Mouse (Mus musculus) thymus, postnatal 4 days (tissue): ENCODE measurements at regions not wholly inside any gene's neighbourhood (a gene's known extent, or its start where the extent isn't known, plus 50 kb on each side); places are given as distances from the start of the nearest gene placed in this dataset.
A peak's percentile ranks its signal among the peaks of the same experiment; 100 is the strongest.

Experiments
- DNase-seq: peaks from one replicate; pipeline ENCODE4 v3.0.0; 2021

DNA sequence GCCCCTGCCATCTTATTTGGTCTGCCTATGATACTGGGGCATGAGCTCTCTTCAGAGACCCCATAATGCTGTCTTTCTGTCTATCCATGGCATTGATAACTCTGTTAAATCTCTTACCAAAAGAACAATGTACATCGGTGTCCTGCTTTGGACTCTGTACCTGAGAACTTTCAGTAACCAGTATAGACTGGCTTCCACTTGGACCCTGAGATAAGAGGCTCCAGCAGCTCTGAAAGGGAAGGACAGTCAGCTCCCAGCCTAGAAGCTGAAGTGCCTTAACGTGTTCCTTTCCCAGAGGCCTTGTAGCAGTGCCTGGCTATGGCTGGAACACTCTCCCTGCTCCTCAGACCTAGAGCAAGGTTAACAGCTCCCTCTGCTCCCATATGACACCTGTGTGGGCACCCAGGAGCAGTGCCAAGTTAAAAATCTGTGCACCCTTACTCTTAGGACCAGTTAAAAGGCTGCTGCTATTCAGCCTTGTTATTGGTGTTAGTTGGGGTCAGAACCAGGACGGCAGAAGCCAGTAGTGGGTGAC, 343.8 kb upstream of the Hs6st1 start:
- no peak for DNase-seq

- DNase-seq: peak; percentile 91
Observed at GRCm38 (mm10) chr1:35726596-35726995, 341.6 kb upstream of the Hs6st1 start.

- DNase-seq: no peak
Observed at GRCm38 (mm10) chr1:35727310-35727990, 340.8 kb upstream of the Hs6st1 start.

DNA sequence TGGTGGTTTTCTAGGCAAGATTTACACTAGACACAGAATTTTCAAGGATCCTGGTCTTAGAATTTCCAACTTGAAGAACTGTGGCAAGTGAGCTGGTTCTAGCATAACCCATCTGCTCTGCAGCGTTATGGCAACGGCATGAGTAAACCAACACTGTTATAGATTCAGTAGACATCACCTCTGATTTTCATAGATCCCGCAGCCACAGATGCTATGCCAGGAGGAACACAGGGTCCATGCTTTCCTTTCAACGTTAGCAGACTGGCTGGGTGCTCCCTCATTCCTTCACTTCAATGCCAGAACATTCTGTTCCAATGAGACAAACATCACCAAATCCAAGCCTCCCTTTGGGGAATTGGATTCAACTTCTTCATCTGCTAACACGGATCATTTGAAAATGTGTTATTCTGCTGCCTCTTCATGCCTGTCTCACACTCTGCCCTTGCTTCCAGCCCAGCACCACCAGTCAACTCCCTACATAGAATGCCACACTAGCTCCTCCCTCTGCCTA, 338.4 kb upstream of the Hs6st1 start:
- DNase-seq: no peak

DNA sequence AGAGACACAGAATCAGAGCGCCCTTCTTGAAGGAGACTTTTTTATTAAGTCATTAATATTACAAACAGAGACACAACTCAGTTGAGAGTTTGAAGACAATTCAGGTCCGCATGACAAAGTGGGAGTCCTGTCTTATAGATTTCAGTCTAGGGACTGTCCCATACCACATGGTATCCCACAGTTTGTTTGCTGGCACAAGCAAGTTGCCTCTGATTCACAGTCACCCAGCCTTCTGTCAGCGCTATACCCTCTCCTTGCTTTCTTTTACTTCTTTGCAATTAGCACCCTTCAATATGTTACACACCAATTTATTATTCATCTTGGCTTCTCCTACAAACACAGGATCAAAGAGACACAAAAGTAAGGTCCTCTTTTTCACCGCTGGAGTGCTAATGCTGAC, 337.9 kb upstream of the Hs6st1 start:
- DNase-seq: no peak

DNA sequence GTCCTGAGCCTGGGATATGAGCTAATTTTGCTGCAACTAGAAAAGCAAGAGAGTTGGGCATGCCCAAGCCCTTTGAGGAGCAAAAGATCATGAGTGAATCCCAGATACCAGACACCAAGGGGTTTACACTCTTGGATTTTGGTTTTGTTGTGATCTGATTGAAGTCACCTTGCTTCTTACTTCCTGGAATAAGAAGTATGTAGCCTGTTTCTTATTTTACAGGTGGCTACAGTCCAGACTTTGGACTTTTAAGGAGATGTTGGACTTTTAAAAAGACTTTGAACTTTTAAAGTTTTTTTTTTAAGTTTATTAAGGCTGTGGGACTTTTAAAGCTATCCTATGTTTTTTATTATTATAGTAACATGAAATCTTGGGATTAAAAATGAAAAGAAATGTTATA, 332.0 kb upstream of the Hs6st1 start:
- DNase-seq: no peak

GRCm38 (mm10) chr1:35749603-35750002, 318.6 kb upstream of the Hs6st1 start:
- no peak for DNase-seq

GRCm38 (mm10) chr1:35750092-35750521, 318.1 kb upstream of the Hs6st1 start:
- DNase-seq: no peak

- DNase-seq: no peak
Observed at GRCm38 (mm10) chr1:35752636-35753035, 315.6 kb upstream of the Hs6st1 start.

DNA sequence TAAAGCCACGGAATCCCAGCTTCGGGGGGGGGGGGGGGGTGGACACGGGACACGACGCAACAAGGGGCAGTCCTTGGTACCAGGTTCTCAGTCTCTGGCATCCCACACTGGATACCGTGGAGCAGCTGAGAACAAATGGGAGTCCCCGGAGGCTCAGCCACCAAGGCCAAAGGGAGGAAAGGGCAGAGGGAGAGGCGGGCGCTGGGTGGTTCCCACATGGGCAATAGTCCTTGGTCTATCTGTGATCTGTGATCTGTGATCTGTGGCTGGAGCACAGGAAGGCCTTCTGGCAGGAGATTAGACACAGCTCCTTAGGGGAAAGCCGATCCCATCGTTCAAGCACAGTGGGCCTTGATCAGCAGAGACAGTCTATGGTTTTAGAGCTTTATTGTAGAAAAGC, 314.0 kb upstream of the Hs6st1 start:
- DNase-seq: no peak

- DNase-seq: no peak
Observed at GRCm38 (mm10) chr1:35759010-35759409, 309.2 kb upstream of the Hs6st1 start.

GRCm38 (mm10) chr1:35759600-35759999, 308.6 kb upstream of the Hs6st1 start:
- no peak for DNase-seq

- no peak for DNase-seq
Observed at GRCm38 (mm10) chr1:35763051-35763450, 305.1 kb upstream of the Hs6st1 start.

GRCm38 (mm10) chr1:35763456-35763855, 304.7 kb upstream of the Hs6st1 start:
- DNase-seq: no peak

DNA sequence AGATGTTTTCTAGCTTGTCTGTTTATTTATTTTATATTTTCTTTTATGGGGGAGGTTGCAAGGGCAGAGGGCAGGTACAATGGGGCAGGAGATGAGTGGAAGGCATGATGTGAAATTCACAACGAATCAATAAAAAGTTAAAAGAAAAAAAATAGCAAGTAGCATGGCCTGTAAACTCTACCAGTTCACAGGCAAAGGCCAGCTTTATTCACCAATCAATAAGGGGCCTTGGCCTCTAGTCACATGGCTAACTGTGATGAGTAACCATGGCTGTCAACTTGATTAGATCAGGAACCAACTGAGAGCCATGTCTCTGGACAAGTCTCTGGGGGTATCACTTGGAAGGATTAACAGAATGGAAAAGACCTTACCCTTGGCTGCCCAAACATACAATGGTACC, 304.1 kb upstream of the Hs6st1 start:
- DNase-seq: no peak

DNA sequence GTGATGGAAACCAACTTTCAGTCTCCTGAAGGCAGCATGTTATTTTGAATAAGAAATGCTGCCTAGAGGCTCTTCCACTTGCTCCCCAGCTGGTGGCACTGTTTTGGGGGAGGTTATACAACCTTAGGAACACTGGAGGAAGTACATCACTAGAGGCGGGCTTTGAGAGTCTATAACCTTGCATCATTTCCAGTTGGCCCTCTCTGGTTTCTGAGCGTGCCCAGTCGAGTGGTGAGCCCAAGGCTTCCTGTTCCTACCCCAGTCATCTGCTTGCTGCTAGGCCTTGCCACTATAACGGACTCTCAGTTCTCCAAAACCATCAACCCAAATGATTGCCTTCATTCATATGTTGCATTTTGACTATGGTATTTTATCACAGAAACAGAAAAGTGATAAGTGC, 302.5 kb upstream of the Hs6st1 start:
- DNase-seq: peak; percentile 36

GRCm38 (mm10) chr1:35766271-35766670, 301.9 kb upstream of the Hs6st1 start:
- DNase-seq: no peak

- DNase-seq: no peak
Observed at GRCm38 (mm10) chr1:35772567-35772966, 295.6 kb upstream of the Hs6st1 start.

DNA sequence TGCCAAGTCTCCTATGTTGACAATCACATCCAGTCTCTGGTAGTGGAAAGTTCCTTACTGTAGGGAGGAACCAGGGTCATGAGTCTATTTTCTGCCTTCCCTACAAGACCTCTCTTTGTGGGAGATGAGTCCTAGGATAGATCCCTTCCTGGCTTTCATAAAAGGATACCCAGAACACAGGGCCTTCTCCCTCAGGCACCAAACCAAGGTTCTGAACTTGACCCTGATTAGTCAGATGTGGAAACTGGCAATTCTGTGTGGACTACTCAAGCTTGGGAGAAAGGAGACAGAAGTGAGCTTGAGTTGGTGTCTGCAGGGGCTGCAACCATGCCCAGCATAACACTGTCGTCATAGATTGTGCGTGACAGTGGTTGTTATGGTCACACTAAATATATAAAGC, 293.6 kb upstream of the Hs6st1 start:
- DNase-seq: no peak

DNA sequence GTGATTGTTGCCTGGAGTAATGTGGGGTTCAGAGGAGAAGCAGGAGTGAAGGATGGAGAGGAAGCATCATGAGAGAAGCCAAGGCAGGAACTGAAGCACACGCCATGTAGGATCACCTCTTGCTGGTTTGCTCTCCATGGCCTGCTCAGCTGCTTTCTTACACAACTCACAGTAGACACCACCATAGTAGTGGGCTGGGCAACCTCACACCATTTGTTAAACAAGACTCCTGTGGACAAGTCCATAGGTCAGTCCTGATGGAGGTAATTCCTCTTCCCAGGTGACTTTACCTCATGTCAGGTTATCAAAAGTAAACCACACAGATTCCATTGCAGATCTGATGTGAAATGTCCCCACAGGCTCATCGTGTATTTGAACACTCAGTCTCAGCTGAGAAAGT, 285.5 kb upstream of the Hs6st1 start:
- no peak for DNase-seq

DNA sequence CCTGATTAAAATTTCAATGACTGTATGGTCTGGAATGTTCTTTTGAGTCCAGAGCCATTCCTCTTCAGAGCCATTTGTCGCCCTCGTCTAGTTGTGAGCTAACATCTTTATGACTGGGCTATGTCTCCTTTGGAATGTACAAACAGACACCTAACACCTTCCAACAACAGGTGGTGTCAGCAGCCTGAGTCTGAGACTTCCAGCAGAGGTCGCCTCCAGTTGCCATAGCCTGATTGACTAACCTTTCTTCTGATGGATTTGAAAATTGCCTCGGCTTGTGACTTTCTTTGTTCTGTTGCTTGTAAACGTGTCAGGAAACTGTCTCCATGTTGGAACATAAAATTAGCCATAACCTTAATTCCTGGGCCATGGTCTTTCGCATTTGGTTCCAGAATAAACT, 284.8 kb upstream of the Hs6st1 start:
- DNase-seq: peak; percentile 16

DNA sequence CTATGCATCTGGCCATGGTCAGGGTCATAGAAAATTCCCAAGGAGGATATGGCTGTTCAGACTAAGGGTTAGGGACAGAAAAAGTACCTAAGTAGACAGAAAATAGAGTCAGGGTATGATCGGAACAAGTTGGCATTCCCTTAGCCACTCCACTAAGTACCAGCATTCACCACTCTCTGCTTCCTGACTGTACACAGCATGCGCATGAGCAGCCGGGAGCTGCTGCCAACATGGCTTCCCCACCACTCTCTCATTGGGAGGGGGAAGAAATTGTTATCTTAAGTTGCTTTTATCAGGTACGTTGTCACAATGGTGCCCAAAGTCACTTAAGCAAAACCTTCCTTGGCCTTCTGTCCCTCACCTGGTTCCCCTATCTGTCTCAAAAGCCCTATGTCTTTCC, 282.0 kb upstream of the Hs6st1 start:
- DNase-seq: no peak

DNA sequence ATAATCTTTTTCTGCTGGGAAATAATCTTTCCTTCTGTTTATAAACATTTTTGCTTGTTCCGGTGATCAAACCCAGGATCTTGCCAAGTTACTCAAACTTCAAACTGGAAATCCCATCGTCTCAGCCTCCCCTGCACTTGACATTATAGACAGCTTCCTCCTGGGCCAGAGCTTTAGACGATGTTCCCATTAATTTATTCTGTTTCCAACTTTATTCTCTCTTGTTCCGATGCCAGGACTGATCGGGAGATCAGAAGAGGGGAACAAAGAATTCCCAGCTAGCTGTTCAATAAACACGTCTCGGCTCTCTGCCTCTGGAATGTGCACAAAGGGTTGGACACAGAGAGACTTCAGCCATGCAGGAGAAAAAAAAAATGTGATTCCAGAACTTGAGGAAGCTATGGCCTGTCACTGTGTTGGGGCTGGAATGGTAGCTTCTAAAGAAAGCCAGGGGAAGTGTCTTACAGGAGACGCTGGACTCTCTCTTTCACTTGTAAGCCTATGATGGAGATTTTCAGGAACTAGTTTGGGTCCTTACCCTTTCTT, 281.5 kb upstream of the Hs6st1 start:
- no peak for DNase-seq

DNA sequence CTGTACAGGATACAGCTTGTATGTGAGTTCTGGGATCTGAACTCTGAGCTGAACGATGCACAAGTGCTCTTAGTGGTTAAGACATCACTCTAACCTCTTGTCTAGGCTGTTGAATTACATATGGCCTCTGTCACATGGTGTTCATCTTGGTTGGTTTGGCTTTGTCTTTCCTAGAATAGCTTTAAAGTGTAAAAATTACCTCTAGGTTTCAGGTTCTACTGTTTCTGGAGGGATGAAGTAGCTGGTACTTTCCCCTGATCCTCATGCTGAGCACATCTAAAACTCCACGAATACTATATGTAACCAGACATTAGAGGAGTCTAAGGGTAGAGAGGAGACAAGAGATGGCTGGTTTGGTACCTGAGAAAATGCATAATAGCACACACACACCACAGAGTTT, 271.1 kb upstream of the Hs6st1 start:
- no peak for DNase-seq

DNA sequence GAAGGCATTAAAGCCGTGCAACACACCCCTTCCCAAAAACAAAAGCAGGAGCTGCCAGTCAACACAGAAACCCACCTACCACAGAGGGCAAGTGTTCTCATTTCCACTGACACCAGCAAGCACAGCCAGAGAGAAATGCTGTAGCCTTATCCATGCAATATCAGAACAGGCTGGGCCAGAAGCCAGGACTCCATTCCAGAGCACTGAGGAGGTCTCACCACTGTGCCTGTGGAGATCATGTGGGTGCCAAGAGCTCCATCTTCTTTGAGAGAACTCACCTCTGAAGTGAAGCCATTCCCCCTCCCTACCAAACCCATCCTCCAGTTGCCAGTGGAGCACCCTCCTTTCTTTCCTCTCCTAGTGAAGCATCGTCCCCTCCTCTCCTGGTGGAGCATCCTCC, 270.7 kb upstream of the Hs6st1 start:
- no peak for DNase-seq
